Mouse (Mus musculus) granulocyte monocyte progenitor cell, adult 5-6 weeks (primary cell): ENCODE data around the gene Olfr391-ps. TPM values are rescaled to one million over a fixed set of nuclear protein-coding genes. Genes with fewer than 3 reads are reported as not detected.

Experiments used
- ATAC-seq: replicated peaks from 2 replicates; pipeline ENCODE4 v1.8.0; 2016; ENCODE audit warnings: mild to moderate bottlenecking, moderate TSS enrichment, inconsistent platforms; ENCODE audit not compliant: poor library complexity, severe bottlenecking
- total RNA-seq, 2 experiments: library from RNA; stranded (forward) in 1 of 2; stranded (reverse) in 1 of 2; fragments of 200-712, 200-1000 nt in 1 of 2; fragments of >200 nt in 1 of 2; fragmentation: Nextera tagmentation in 1 of 2; gene quantifications; 2 replicates each; pipeline ENCODE4 v1.2.3; 2014 to 2017

Olfr391-ps gene
- not detected in 2 replicates for total RNA-seq (2014; fragmentation: Nextera tagmentation)
- not detected in 2 replicates for total RNA-seq (2017)

DNA sequence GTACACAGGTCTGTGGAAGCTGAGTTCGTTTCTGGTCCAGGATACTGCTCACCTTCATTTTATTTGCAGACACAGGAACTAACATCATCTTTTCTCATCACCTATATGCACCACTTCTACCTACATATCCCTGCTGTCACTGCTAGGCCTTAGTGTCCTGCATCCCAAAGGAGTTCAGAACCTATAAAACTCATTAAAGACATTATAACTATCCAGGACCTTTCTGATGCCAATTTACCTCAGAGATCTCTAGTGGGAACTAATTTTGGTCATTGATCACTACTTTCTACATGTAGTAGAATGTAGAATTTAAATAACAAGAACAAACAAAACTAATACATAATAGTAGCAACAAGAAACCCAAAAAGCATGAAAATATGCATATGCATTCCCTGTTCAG, at the start of gene Olfr391-ps:
Gene Olfr391-ps (minus strand): TSS at position 101 of the 400 bp plus-strand sequence.
- no peak for ATAC-seq

DNA sequence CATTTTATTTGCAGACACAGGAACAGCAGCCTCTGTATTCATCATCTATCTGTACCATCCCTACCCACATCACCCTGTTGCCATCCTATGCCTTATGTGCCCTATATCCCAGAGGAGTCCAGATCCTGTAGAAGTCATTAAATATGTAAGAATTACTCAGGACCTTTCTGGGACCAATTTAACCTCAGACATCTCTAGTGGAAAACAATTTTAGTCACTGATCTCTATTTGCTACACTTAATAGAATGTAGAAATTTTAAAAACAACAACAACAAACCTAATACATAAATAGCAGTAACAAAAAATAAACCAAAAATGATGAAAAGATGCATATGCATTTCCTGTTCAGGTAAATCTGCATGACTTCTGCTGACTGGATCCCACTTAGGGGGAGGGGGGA, 48.5 kb upstream of the Olfr391-ps start, which contains the start of gene Olfr393:
Gene Olfr393 (minus strand): TSS at position 101 of the 400 bp plus-strand sequence.
- no peak for ATAC-seq

DNA sequence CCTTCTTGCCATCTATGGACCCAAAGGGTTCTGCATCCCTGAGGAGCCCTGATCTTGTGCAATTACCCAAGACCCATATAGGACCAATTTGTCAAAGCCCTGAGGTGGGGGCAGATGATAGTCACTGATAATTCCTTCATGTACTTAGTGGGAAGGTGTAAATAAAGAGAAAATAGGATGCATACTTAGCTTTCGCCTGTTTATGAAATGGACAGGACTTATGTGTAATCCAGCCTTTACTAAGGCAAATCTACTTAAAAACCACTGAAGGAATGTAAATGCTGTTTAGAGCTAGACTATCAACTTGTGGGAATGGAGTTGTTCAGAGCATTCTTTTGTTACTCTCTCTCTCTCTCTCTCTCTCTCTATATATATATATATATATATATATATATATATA, 14.1 kb upstream of the Olfr391-ps start, which contains the start of gene Olfr392:
Gene Olfr392 (minus strand): TSS at position 101 of the 400 bp plus-strand sequence.
- ATAC-seq, result no peak

DNA sequence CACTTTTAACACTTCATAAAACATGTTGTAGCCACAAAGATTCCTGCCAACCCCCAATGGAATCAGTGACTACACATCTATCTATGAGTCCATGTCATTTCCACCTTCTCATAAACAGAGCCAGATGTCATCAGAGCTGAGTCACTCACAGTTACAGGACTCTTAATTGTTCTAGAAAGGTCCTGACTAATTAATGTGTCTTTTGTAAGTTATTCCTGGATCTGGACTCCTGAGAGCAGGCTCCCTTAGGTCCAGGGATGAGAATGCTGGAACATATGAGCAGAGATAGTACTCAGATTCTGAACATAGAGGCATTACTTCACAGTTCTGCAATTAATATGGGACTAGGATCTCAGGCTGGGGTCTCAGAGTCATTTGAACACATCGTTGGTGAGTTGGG, 20.2 kb downstream of the Olfr391-ps start, which contains the start of gene Olfr390:
Gene Olfr390 (plus strand): TSS at position 301 of the 400 bp plus-strand sequence.
- no peak for ATAC-seq

DNA sequence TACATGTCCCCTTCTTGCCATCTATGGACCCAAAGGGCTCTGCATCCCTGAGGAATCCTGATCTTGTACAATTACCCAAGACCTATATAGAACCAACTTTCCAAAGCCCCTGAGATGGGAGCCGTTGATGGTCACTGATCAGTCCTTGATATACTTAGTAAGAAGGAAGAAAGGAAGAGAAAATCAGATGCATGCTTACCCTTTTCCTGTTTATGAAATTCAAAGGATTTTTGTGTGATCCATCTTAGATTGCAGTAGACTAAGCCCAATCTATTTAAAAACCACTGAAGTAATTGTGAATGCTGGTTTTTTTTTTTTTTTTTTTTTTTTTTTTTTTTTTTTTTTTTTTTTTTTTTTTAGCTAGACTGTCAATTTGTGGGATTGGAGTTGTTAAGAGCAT, 22.2 kb downstream of the Olfr391-ps start, which contains the start of gene Olfr389:
Gene Olfr389 (minus strand): TSS at position 101 of the 400 bp plus-strand sequence.
- ATAC-seq, result no peak

- no peak for ATAC-seq
These were observed 43.7 kb downstream of the Olfr391-ps start for GRCm38 (mm10) chr11:73759115-73759514.

Other genes starting within 250 kb of the Olfr391-ps start
- not detected in 2 replicates for gene Olfr385, start 210.0 kb downstream of the Olfr391-ps start, total RNA-seq (2014; fragmentation: Nextera tagmentation)
- not detected in 2 replicates for gene Olfr385, start 210.0 kb downstream of the Olfr391-ps start, total RNA-seq (2017)
- not detected in 2 replicates for gene Olfr384, start 204.5 kb downstream of the Olfr391-ps start, total RNA-seq (2014; fragmentation: Nextera tagmentation)
- not detected in 2 replicates for gene Olfr384, start 204.5 kb downstream of the Olfr391-ps start, total RNA-seq (2017)
- not detected in 2 replicates for gene Zfp735, start 114.3 kb downstream of the Olfr391-ps start, total RNA-seq (2014; fragmentation: Nextera tagmentation)
- gene Zfp735, start 114.3 kb downstream of the Olfr391-ps start, total RNA-seq (2017), result not detected in 2 replicates
- not detected in 2 replicates for gene Olfr389, start 22.3 kb downstream of the Olfr391-ps start, total RNA-seq (2014; fragmentation: Nextera tagmentation)
- gene Olfr389, start 22.3 kb downstream of the Olfr391-ps start, total RNA-seq (2017), result not detected in 2 replicates
- gene Olfr390, start 20.1 kb downstream of the Olfr391-ps start, total RNA-seq (2014; fragmentation: Nextera tagmentation), result not detected in 2 replicates
- not detected in 2 replicates for gene Olfr390, start 20.1 kb downstream of the Olfr391-ps start, total RNA-seq (2017)
- not detected in 2 replicates for gene Olfr392, start 14.0 kb upstream of the Olfr391-ps start, total RNA-seq (2014; fragmentation: Nextera tagmentation)
- gene Olfr392, start 14.0 kb upstream of the Olfr391-ps start, total RNA-seq (2017), result not detected in 2 replicates
- not detected in 2 replicates for gene Olfr393, start 48.4 kb upstream of the Olfr391-ps start, total RNA-seq (2014; fragmentation: Nextera tagmentation)
- not detected in 2 replicates for gene Olfr393, start 48.4 kb upstream of the Olfr391-ps start, total RNA-seq (2017)
- gene Olfr394, start 87.7 kb upstream of the Olfr391-ps start, total RNA-seq (2014; fragmentation: Nextera tagmentation), result not detected in 2 replicates
- gene Olfr394, start 87.7 kb upstream of the Olfr391-ps start, total RNA-seq (2017), result not detected in 2 replicates
- not detected in 2 replicates for gene Olfr395, start 106.2 kb upstream of the Olfr391-ps start, total RNA-seq (2014; fragmentation: Nextera tagmentation)
- not detected in 2 replicates for gene Olfr395, start 106.2 kb upstream of the Olfr391-ps start, total RNA-seq (2017)
- not detected in 2 replicates for gene Olfr23, start 133.6 kb upstream of the Olfr391-ps start, total RNA-seq (2014; fragmentation: Nextera tagmentation)
- gene Olfr23, start 133.6 kb upstream of the Olfr391-ps start, total RNA-seq (2017), result not detected in 2 replicates
- gene Olfr397, start 157.8 kb upstream of the Olfr391-ps start, total RNA-seq (2014; fragmentation: Nextera tagmentation), result not detected in 2 replicates
- not detected in 2 replicates for gene Olfr397, start 157.8 kb upstream of the Olfr391-ps start, total RNA-seq (2017)
- not detected in 2 replicates for gene Olfr398, start 187.4 kb upstream of the Olfr391-ps start, total RNA-seq (2014; fragmentation: Nextera tagmentation)
- not detected in 2 replicates for gene Olfr398, start 187.4 kb upstream of the Olfr391-ps start, total RNA-seq (2017)